Mouse (Mus musculus): Measurements from ENCODE around the gene Kbtbd12.

GRCm38 (mm10) chr6:88640331-88640730 lies 2.6 kb upstream of the Kbtbd12 start:
- TF ChIP-seq CTCF (IDR thresholded peaks at IDR 0.05; ENCODE audit: low read depth, low read length) (no peak), POLR2A (IDR thresholded peaks at IDR 0.05; ENCODE audit: extremely low read depth, insufficient read depth, low read length) (no peak)

Data from liver, adult 2 months (tissue).